Mouse (Mus musculus): ENCODE measurements at regions not wholly inside any gene's neighbourhood (a gene's known extent, or its start where the extent isn't known, plus 50 kb on each side); places are given as distances from the start of the nearest gene placed in this dataset.

DNA sequence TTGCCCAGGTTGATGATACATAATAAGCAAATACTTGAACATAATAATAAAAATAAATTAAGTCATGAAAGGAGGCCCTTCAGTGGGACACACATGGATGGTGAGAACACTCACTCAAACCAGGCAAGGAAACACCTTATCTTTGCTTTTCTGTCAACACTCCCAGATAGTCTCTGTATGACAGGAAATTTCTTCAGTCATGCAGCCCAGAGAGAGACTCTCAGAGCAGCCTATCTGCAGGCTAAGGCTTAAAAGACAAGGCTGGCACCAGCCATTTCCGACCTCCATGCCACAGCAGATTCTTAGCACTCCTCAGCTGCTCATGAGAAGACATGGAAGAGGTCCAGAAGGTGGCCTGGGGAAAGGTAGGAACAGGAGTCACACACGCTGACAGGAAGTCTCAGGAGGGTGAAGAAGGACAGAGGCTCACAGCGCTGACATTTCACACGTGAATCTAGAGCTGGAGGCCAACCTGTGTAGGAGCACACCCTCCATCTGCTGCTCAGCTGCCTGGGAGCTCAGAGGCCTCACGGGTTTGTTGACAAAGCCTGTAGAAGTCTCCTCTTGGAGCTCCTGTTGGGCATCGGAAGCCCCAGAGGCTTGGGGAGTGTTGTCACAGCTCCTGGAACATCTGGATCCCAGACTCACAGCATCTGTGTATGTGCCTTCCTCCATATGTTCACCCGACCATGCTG, 232.3 kb downstream of the Qk start:
- DNase-seq (ENCODE audit: low read depth, low spot score), result no peak
- no peaks in the 10 kb centered on the region for H3K4me1 ChIP-seq (ENCODE audit: control insufficient read depth in 1 of 2, insufficient read depth in 2 of 2, low read length in 2 of 2)
- H3K9me3 ChIP-seq (replicated peaks; ENCODE audit: insufficient read depth, low read length), result no peaks in the 10 kb centered on the region
- no peak overlapping the region for H3K27ac ChIP-seq (ENCODE audit: control insufficient read depth, low read depth, low read length)
- no peak overlapping the region for H3K4me3 ChIP-seq (ENCODE audit: control insufficient read depth in 1 of 2, insufficient read depth in 1 of 2, low read depth in 2 of 2, low read length in 2 of 2)
- no peaks in the 10 kb centered on the region for H3K36me3 ChIP-seq (ENCODE audit: control insufficient read depth in 1 of 2, insufficient read depth in 2 of 2, low read length in 2 of 2)
- no peaks in the 10 kb centered on the region for H3K27me3 ChIP-seq (ENCODE audit: control insufficient read depth in 1 of 2, insufficient read depth in 2 of 2, low read length in 2 of 2)
- H3K79me2 ChIP-seq (ENCODE audit: control insufficient read depth, insufficient read depth, low read length, poor library complexity), result no peaks in the 10 kb centered on the region
- H3K9ac ChIP-seq (ENCODE audit: control insufficient read depth, low read depth, low read length, poor library complexity, severe bottlenecking), result no peak overlapping the region
- TF ChIP-seq MXI1 (IDR thresholded peaks at IDR 0.05; ENCODE audit: low read depth, low read length) (no peak), POLR2A (IDR thresholded peaks at IDR 0.05; ENCODE audit: control insufficient read depth in 1 of 2, insufficient read depth in 1 of 2, low read depth in 1 of 2, low read length in 2 of 2, poor library complexity in 1 of 2) (no peak), E2F4 (IDR thresholded peaks at IDR 0.05; ENCODE audit: borderline replicate concordance, low read depth, low read length) (no peak), NRF1 (IDR thresholded peaks at IDR 0.05; ENCODE audit: insufficient read depth, low read depth, low read length, poor library complexity, severe bottlenecking) (no peak), MAFK (IDR thresholded peaks at IDR 0.05; ENCODE audit: borderline replicate concordance, low read depth, low read length) (no peak), CHD2 (IDR thresholded peaks at IDR 0.05; ENCODE audit: low read length) (no peak), ELF1 (IDR thresholded peaks at IDR 0.05; ENCODE audit: low read depth, low read length) (no peak), MEF2A (IDR thresholded peaks at IDR 0.05; ENCODE audit: extremely low read depth, insufficient replicate concordance, low read depth, low read length, poor library complexity, severe bottlenecking) (no peak), GABPA (IDR thresholded peaks at IDR 0.05; ENCODE audit: low read depth, low read length) (no peak), USF1 (IDR thresholded peaks at IDR 0.05; ENCODE audit: low read depth, low read length) (no peak), TAL1 (IDR thresholded peaks at IDR 0.05; ENCODE audit: low read length) (no peak), POLR2AphosphoS5 (IDR thresholded peaks at IDR 0.05; ENCODE audit: borderline replicate concordance, low read depth, low read length) (no peak), ZNF384 (IDR thresholded peaks at IDR 0.05; ENCODE audit: low read depth, low read length) (no peak), BHLHE40 (IDR thresholded peaks at IDR 0.05; ENCODE audit: borderline replicate concordance, low read depth, low read length) (no peak), MAX (IDR thresholded peaks at IDR 0.05; ENCODE audit: low read length) (no peak), ETS1 (IDR thresholded peaks at IDR 0.05; ENCODE audit: low read depth, low read length) (no peak), ZC3H11A (IDR thresholded peaks at IDR 0.05; ENCODE audit: low read depth, low read length) (no peak), GATA1 (IDR thresholded peaks at IDR 0.05; ENCODE audit: low read depth, low read length) (no peak), TCF12 (IDR thresholded peaks at IDR 0.05; ENCODE audit: low read depth, low read length) (no peak), CHD1 (IDR thresholded peaks at IDR 0.05; ENCODE audit: low read depth, low read length) (no peak)

DNA sequence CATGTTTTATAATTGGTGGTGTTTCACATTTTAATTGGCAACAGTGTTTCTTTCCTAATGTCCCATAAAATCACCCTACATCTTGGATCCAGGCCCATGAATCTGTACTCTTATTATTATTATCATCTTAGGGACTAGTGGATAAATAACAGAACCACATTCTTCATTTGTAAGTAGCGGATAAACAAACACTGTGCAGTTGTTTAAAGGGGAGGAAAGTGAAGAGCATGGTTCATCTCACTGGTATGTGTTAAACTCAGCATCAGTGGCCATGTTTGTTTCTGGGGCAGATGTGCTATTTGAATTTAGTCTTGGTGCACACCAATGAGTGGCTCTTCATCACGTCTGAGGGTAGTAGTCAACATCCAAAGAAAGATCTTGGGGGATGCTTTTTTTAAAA, 233.1 kb downstream of the Qk start:
- Histone ChIP-seq H3K27me3 (ENCODE audit: control insufficient read depth in 1 of 2, insufficient read depth in 2 of 2, low read length in 2 of 2) (no peaks in the 10 kb centered on the region), H3K79me2 (ENCODE audit: control insufficient read depth, insufficient read depth, low read length, poor library complexity) (no peaks in the 10 kb centered on the region), H3K27ac (ENCODE audit: control insufficient read depth, low read depth, low read length) (no peak overlapping the region), H3K4me1 (ENCODE audit: control insufficient read depth in 1 of 2, insufficient read depth in 2 of 2, low read length in 2 of 2) (no peaks in the 10 kb centered on the region), H3K9ac (ENCODE audit: control insufficient read depth, low read depth, low read length, poor library complexity, severe bottlenecking) (no peak overlapping the region), H3K36me3 (ENCODE audit: control insufficient read depth in 1 of 2, insufficient read depth in 2 of 2, low read length in 2 of 2) (no peaks in the 10 kb centered on the region), H3K9me3 (replicated peaks; ENCODE audit: insufficient read depth, low read length) (no peaks in the 10 kb centered on the region), H3K4me3 (ENCODE audit: control insufficient read depth in 1 of 2, insufficient read depth in 1 of 2, low read depth in 2 of 2, low read length in 2 of 2) (no peak overlapping the region)
- TF ChIP-seq ZKSCAN1 (IDR thresholded peaks at IDR 0.05; ENCODE audit: low read depth, low read length) (no peak), MYC (IDR thresholded peaks at IDR 0.05; ENCODE audit: low read depth, low read length) (no peak), CTCF (IDR thresholded peaks at IDR 0.05 in 2 of 3, conservative IDR thresholded peaks at IDR 0.05 in 1 of 3; ENCODE audit: control insufficient read depth in 1 of 3, insufficient read depth in 1 of 3, low read depth in 2 of 3, low read length in 3 of 3, poor library complexity in 1 of 3, severe bottlenecking in 1 of 3) (no peak), TCF12 (IDR thresholded peaks at IDR 0.05; ENCODE audit: low read depth, low read length) (no peak), E2F4 (IDR thresholded peaks at IDR 0.05; ENCODE audit: borderline replicate concordance, low read depth, low read length) (no peak), MAFK (IDR thresholded peaks at IDR 0.05; ENCODE audit: borderline replicate concordance, low read depth, low read length) (no peak), SIN3A (IDR thresholded peaks at IDR 0.05; ENCODE audit: low read length) (no peak), EP300 (IDR thresholded peaks at IDR 0.05; ENCODE audit: low read depth in 1 of 2, low read length in 2 of 2) (no peak), MYB (IDR thresholded peaks at IDR 0.05; ENCODE audit: low read depth, low read length) (no peak), BHLHE40 (IDR thresholded peaks at IDR 0.05; ENCODE audit: borderline replicate concordance, low read depth, low read length) (no peak), TAL1 (IDR thresholded peaks at IDR 0.05; ENCODE audit: low read length) (no peak), CHD1 (IDR thresholded peaks at IDR 0.05; ENCODE audit: low read depth, low read length) (no peak), HCFC1 (IDR thresholded peaks at IDR 0.05; ENCODE audit: low read depth, low read length) (no peak), GABPA (IDR thresholded peaks at IDR 0.05; ENCODE audit: low read depth, low read length) (no peak), ELF1 (IDR thresholded peaks at IDR 0.05; ENCODE audit: low read depth, low read length) (no peak), TBP (IDR thresholded peaks at IDR 0.05; ENCODE audit: low read depth, low read length) (no peak), CHD2 (IDR thresholded peaks at IDR 0.05; ENCODE audit: low read length) (no peak), MAZ (IDR thresholded peaks at IDR 0.05; ENCODE audit: low read depth, low read length) (no peak), ZMIZ1 (IDR thresholded peaks at IDR 0.05; ENCODE audit: low read depth, low read length) (no peak)
- no peak for DNase-seq (ENCODE audit: low read depth, low spot score)
